Mouse (Mus musculus) ES-Bruce4 (cell line): ENCODE data around the gene Tnnc2.

Experiments
- CTCF ChIP-seq: IDR thresholded peaks from one replicate; pipeline ENCODE4 v1.8.1; 2011; ENCODE audit warnings: low read depth, low read length
- EP300 ChIP-seq: IDR thresholded peaks from 2 replicates; pipeline ENCODE4 v1.6.1; 2011; ENCODE audit warnings: low read depth, low read length; ENCODE audit not compliant: insufficient read depth

- TF ChIP-seq CTCF (no peak), EP300 (no peak)
Measured at GRCm38 (mm10) chr2:164805332-164805718, 25.6 kb upstream of the Tnnc2 start.
